Mouse (Mus musculus) neural tube, embryonic 15.5 days (tissue): ENCODE results near the gene Klf7. TPM values are rescaled to one million over a fixed set of nuclear protein-coding genes. Genes with fewer than 3 reads are reported as not detected.

Experiments
- ATAC-seq: fragments of 200-750 bp; cut with Nextera tagmentation; 2 replicates; pipeline ENCODE4 v1.8.0; 2017; ENCODE audit warnings: mild to moderate bottlenecking, moderate TSS enrichment, moderate library complexity; ENCODE audit not compliant: low FRiP score
- H3K27ac ChIP-seq: fragments of 300-500 bp; sonication (generic); replicated peaks from 2 replicates; pipeline ENCODE4 v1.5.1; 2015; ENCODE audit warnings: mild to moderate bottlenecking, inconsistent platforms
- H3K27me3 ChIP-seq: fragments of 300-500 bp; sonication (generic); replicated peaks from 2 replicates; pipeline ENCODE4 v1.6.1; 2015; ENCODE audit warnings: inconsistent platforms
- H3K36me3 ChIP-seq: fragments of 300-500 bp; sonication (generic); 2 replicates; pipeline ENCODE4 v1.6.1; 2015; ENCODE audit warnings: inconsistent platforms
- H3K4me1 ChIP-seq: fragments of 300-500 bp; sonication (generic); 2 replicates; pipeline ENCODE4 v1.6.1; 2015; ENCODE audit warnings: inconsistent platforms
- H3K4me2 ChIP-seq: fragments of 300-500 bp; sonication (generic); 2 replicates; pipeline ENCODE4 v1.6.1; 2015; ENCODE audit warnings: inconsistent platforms, mild to moderate bottlenecking, moderate library complexity
- H3K4me3 ChIP-seq: fragments of 300-500 bp; sonication (generic); replicated peaks from 2 replicates; pipeline ENCODE4 v1.5.1; 2015; ENCODE audit warnings: mild to moderate bottlenecking, inconsistent platforms
- H3K9ac ChIP-seq: fragments of 300-500 bp; sonication (generic); replicated peaks from 2 replicates; pipeline ENCODE4 v1.6.1; 2015; ENCODE audit warnings: mild to moderate bottlenecking, inconsistent platforms
- H3K9me3 ChIP-seq: fragments of 300-500 bp; sonication (generic); replicated peaks from 2 replicates; pipeline ENCODE4 v1.6.1; 2016; ENCODE audit warnings: inconsistent platforms
- WGBS: fragments of 180-500 bp; shearing (Covaris S2); methylation state at CpG from one replicate; pipeline ENCODE4 v1.1.7; 2015; ENCODE audit warnings: mixed read lengths; 5-methylcytosine and 5-hydroxymethylcytosine counted together
- polyA plus RNA-seq: library from polyadenylated mRNA; unstranded; fragments of >200 nt; fragmentation: Nextera tagmentation; extraction: Ambion mirVana; gene quantifications from 2 replicates; pipeline ENCODE4 v1.2.1, GENCODE M21; 2015

Gene Klf7
- polyA plus RNA-seq, 1 experiment from 2014 or later, result 82.2 TPM

DNA sequence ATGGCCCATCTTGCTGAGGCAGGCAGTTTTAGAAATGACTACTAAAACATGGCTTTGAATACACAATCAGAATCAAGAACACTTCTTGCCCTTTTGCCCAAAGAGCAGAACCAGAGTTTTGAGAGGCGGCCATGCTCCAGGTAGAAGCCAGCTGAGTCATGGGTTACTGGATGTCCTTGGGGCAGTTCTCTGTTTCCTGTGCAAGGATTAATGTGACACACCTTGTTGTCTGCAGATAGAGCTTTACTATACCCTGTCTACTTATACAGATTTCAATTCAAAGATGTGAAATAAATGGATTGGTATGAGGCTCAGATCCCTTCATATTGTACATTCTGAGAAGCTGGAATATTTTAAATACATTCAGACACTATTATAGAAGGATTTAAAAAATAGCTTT, 40.3 kb downstream of the Klf7 start:
- Histone ChIP-seq H3K27ac (no peak overlapping the region), H3K9me3 (no peaks in the 10 kb centered on the region), H3K4me1 (peaks cover 46% of the 10 kb centered on the region), H3K27me3 (no peaks in the 10 kb centered on the region), H3K4me2 (no peak overlapping the region), H3K36me3 (peaks cover 9% of the 10 kb centered on the region), H3K9ac (no peak overlapping the region), H3K4me3 (no peak overlapping the region)
- ATAC-seq, result no peak
- WGBS, result 83% methylated on average over 1 of the region's 1 CpGs

DNA sequence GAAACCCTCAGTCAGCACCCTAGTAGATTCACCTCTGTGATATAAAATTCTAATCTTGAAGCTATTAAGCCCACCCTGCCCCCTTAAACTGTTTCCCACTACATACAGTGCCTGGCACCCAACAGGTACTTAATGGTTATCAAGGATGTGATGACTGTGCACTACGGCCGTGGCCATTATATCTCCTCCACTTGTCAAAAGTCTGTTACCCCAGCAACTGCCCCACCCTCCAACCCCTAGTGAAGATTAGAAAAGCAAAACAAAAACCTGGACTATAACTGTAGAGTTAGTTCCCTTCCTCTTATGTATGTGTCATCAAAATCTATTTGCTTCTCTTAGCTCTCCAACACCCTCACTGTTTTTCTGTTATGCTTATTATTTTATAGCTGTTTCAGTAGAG, 40.9 kb downstream of the Klf7 start:
- H3K9ac ChIP-seq, result no peak overlapping the region
- H3K9me3 ChIP-seq, result no peaks in the 10 kb centered on the region
- H3K4me2 ChIP-seq, result no peak overlapping the region
- no peak overlapping the region for H3K4me3 ChIP-seq
- ATAC-seq, result no peak
- H3K27ac ChIP-seq, result no peak overlapping the region
- WGBS, result 38% methylated on average over 2 of the region's 2 CpGs
- peaks cover 9% of the 10 kb centered on the region for H3K36me3 ChIP-seq
- H3K4me1 ChIP-seq, result peaks cover 45% of the 10 kb centered on the region
- no peaks in the 10 kb centered on the region for H3K27me3 ChIP-seq

DNA sequence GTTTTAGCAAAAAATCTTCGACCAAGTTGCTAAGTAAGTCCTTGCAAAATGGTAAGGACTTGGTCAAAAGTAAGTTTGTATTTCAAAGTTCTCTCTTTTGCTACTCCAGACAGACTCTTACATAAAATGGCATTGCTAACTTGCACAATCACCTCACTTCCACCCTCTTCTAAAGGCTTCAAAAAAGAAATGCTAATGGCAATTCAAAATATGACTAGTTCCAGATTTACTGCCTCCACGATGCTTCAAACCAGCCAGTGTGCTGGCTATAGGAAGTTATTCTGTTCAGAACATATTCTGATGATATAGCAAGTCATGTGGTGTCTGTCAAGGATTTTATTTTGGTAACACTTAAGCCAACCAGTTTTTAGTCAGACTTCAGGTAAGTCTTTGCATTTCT, 41.8 kb downstream of the Klf7 start:
- no peak overlapping the region for H3K4me2 ChIP-seq
- H3K27ac ChIP-seq, result no peak overlapping the region
- no peak for ATAC-seq
- no peaks in the 10 kb centered on the region for H3K9me3 ChIP-seq
- H3K36me3 ChIP-seq, result peaks cover 9% of the 10 kb centered on the region
- no peak overlapping the region for H3K4me3 ChIP-seq
- no peak overlapping the region for H3K9ac ChIP-seq
- peaks cover 43% of the 10 kb centered on the region for H3K4me1 ChIP-seq
- no peaks in the 10 kb centered on the region for H3K27me3 ChIP-seq
- 83% methylated on average over 2 of the region's 2 CpGs for WGBS

DNA sequence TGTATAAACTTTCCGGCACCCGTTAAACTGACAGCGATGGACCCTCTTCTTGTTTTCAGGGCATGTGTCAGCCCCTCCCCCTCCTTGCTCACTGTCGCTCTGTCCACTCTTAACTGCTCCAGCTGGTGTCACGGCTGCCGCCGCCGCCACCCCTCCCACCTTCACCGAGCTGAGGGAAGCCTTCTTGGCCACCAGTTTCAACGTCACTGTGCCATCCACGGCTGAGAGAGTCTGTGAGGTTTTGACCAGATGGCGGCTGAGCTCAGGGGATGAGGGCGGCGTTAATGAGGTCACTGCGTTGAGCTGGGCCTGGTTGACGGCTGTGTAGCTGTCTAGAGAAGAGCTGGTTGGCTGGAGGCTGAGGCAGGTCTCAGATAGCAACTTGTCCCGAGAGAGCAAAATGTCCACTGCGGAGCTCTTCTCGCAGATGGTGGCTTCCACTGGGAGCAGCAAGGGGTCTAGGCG, 43.3 kb downstream of the Klf7 start:
- Histone ChIP-seq H3K27ac (no peak overlapping the region), H3K4me1 (peaks cover 45% of the 10 kb centered on the region), H3K4me2 (no peak overlapping the region), H3K36me3 (peaks cover 9% of the 10 kb centered on the region), H3K9ac (no peak overlapping the region), H3K27me3 (no peaks in the 10 kb centered on the region), H3K4me3 (no peak overlapping the region), H3K9me3 (no peaks in the 10 kb centered on the region)
- ATAC-seq, result no peak
- 75% methylated on average over 20 of the region's 20 CpGs for WGBS

DNA sequence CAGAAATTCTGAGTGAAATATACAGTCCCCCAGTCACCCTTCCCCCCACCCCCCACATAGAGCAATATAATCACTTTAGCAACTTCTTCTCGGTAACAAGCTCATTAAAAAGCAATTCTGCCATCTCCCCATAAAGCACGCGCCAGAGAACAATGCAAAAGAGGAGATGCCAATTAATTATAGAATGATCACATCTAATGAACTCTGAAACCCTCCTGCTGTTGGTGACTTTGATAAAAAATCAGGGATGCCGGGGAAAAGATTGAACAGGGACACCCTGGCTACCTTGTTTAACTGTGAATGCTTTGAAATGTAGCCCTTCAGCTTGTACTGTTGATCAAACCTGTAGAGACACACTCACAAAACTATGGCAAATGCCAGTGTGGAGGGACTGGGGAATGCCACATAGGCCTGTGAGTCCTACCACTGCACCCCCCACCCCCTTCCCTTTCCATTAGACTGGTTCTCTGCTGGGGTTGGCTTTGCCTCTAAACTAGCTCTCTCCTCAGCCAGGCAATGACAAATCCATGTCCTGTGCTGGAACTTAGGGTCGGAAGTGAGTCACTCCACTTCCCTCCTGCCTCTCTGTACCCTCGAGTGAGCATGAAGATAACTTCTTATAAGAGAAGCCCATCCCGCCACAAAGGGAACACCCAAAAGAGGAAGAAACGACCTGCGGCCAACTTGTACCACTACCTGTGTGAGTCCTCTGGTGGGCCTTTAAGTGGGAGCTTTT, 43.9 kb downstream of the Klf7 start:
- ATAC-seq, result no peak; the same call in 1 of the 2 replicates
- H3K9ac ChIP-seq, result no peak overlapping the region
- WGBS, result 61% methylated on average over 9 of the region's 9 CpGs
- peaks cover 43% of the 10 kb centered on the region for H3K4me1 ChIP-seq
- H3K4me2 ChIP-seq, result no peak overlapping the region
- no peak overlapping the region for H3K4me3 ChIP-seq
- H3K9me3 ChIP-seq, result no peaks in the 10 kb centered on the region
- no peaks in the 10 kb centered on the region for H3K27me3 ChIP-seq
- H3K27ac ChIP-seq, result no peak overlapping the region
- H3K36me3 ChIP-seq, result peaks cover 9% of the 10 kb centered on the region

DNA sequence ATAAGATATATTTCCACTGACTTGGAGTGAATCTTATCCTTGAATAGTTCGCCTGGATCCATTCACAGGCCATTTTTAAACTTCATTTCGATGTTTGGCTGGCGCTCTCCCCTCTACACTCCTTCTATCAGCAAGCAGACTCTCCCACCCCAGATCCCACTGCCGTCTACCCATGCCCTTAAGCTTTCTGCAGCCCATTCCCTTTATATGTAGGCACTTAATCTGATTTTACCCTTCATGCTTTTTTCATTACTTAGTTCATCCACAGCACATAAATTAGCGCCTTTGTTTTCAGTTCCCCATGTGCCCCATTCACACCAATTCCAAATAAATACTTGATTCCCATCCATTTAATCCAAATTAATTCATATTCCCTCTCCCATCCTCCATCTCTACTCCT, 48.0 kb downstream of the Klf7 start:
- no peaks in the 10 kb centered on the region for H3K27me3 ChIP-seq
- H3K4me3 ChIP-seq, result no peak overlapping the region
- 63% methylated on average over 5 of the region's 5 CpGs for WGBS
- no peaks in the 10 kb centered on the region for H3K9me3 ChIP-seq
- H3K36me3 ChIP-seq, result peaks cover 8% of the 10 kb centered on the region
- H3K4me1 ChIP-seq, result peaks cover 48% of the 10 kb centered on the region
- H3K27ac ChIP-seq, result 0 out of 2 replicates have a peak overlapping the region, but pooled peaks have one; percentile 28
- ATAC-seq, result no peak
- H3K4me2 ChIP-seq, result no peak overlapping the region
- H3K9ac ChIP-seq, result no peak overlapping the region

DNA sequence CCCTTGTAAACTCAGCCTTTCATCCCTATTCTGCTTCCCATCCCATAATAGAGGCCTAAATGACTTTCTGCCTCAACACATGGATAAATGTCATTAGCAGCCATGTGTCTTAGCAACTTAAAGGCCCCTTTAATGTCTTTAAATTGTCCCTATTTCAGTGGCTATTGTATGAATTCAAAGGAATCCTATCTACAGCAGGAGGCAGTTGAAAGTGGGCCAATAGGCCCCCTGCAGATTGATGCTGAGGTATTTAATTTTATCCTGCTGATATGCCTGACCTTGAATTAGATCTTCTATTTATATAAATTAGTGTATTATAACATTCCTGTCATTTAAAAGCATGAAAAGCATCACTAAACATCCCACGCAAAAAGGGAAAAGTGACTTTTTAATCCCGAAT, 51.1 kb downstream of the Klf7 start:
- WGBS, result 57% methylated on average over 2 of the region's 2 CpGs
- Histone ChIP-seq H3K27ac (no peak overlapping the region), H3K9ac (no peak overlapping the region), H3K36me3 (no peaks in the 10 kb centered on the region), H3K4me2 (no peak overlapping the region), H3K27me3 (no peaks in the 10 kb centered on the region), H3K4me1 (peaks cover 52% of the 10 kb centered on the region), H3K4me3 (no peak overlapping the region), H3K9me3 (no peaks in the 10 kb centered on the region)
- no peak for ATAC-seq

DNA sequence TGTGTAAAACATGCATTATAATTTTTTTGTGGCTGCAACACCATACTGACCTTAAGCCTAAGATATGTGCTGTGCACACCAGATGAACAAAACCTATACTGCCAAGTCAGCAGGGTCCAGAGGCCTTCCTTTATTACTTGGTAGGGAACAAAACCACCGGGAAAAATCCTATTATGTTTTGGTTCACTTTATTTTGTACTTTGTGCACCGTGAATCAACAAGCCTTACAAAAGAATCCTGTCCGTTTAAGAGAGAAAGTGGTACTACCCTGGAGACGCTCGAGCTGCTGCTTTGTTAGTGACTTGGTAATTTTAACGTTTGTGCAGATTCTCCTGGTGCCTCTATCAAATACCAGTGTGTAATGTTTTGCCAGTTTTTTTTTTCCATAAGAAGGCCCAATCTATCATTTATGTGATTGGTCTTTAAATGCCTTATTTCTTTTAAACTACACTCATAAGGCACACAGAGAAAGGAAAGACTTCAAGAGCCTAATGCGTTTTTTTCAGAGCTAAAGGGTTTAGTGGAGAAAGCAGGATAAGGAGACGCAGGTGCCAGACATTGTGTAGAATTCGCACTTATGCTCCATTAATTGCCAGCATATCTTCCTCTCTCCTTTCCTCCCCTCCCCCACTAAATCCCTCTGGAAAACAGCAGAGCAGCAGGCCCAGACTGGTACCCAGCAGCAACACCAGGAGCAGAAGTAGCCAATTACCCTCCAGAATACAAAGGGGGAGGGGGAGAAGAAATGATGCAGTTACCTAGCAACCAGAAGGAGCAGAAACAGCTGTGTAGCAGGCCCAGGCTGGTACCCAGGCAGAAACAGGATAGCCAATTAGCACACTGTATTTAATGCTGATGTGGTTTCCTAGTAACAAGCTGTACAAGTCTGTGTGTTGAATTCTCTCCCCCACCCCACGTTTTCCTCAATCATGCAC, 55.5 kb downstream of the Klf7 start:
- peak; percentile 93 for ATAC-seq

DNA sequence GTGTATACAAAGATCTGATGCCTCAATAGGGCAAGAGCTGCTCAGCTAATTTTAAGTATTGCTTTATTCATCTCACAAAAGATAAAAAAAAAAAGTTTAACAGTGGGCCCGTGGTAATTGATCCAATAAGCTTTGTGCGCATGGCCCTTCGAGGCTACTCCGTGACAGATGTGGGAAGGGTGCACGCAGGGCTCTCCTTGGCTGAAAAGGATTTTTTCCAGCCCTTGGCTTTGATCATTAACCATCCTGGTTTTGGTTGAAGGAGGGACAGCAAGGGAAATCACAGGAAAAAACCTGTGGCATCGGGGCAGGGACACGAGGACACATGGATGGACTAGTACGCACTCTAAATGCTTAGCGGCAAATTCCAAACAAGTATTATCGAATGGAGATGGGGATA, 60.6 kb downstream of the Klf7 start:
- H3K27me3 ChIP-seq, result no peaks in the 10 kb centered on the region
- H3K4me3 ChIP-seq, result no peak overlapping the region
- no peak for ATAC-seq
- no peak overlapping the region for H3K9ac ChIP-seq
- peak overlapping the region; percentile 79 for H3K27ac ChIP-seq
- no peaks in the 10 kb centered on the region for H3K36me3 ChIP-seq
- WGBS, result 61% methylated on average over 10 of the region's 10 CpGs
- peaks cover 63% of the 10 kb centered on the region for H3K4me1 ChIP-seq
- no peak overlapping the region for H3K4me2 ChIP-seq
- H3K9me3 ChIP-seq, result no peaks in the 10 kb centered on the region

More for the DNA sequence above, 55.5 kb downstream of the Klf7 start:
- peak overlapping the region; percentile 11 for H3K4me2 ChIP-seq
- no peak overlapping the region for H3K9ac ChIP-seq
- WGBS, result 12% methylated on average over 10 of the region's 10 CpGs
- H3K36me3 ChIP-seq, result no peaks in the 10 kb centered on the region
- H3K4me1 ChIP-seq, result peaks cover 73% of the 10 kb centered on the region
- no peaks in the 10 kb centered on the region for H3K27me3 ChIP-seq
- H3K9me3 ChIP-seq, result no peaks in the 10 kb centered on the region
- peak overlapping the region; percentile 65 for H3K27ac ChIP-seq
- no peak overlapping the region for H3K4me3 ChIP-seq

DNA sequence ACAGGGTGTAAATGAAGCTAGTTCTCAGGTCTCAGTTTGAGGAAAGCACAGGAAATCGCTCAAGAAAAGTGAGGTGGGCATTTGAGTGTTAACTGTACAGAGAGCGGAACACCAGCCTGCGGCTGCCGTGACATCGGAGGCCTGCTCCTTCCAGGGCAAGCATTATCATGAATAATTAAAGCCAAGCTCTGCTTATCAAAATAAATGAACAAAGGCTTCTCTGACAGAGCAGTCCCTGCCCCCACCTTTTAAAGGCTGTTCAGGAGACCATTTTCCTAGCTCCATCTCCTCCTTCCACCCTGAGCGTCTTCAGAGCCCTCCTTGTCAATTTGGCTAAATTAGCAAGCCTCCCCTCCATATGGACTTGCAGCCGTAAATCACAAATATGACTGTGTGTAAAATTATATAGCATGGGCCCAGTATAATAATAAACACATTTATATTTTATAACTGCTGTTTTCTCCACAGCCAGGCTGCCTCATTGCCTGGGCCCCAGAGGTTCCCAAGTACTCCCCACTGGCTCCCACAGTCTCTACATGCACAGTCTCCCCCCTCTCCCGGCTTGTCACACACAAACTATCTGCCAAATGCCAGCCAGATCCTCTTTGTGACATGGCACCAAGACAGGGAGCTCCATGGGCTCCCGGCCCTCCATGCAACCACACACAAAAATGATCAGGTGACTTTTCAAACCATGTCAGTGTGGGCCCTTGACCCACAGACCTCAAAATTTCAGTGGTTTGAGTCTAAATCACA, 61.2 kb downstream of the Klf7 start:
- H3K9ac ChIP-seq, result no peak overlapping the region
- H3K27ac ChIP-seq, result peak overlapping the region; percentile 79
- no peaks in the 10 kb centered on the region for H3K36me3 ChIP-seq
- WGBS, result 24% methylated on average over 9 of the region's 9 CpGs
- no peaks in the 10 kb centered on the region for H3K27me3 ChIP-seq
- H3K9me3 ChIP-seq, result no peaks in the 10 kb centered on the region
- H3K4me3 ChIP-seq, result no peak overlapping the region
- ATAC-seq, result peak; percentile 68
- H3K4me2 ChIP-seq, result peak overlapping the region; percentile 32
- peaks cover 63% of the 10 kb centered on the region for H3K4me1 ChIP-seq

DNA sequence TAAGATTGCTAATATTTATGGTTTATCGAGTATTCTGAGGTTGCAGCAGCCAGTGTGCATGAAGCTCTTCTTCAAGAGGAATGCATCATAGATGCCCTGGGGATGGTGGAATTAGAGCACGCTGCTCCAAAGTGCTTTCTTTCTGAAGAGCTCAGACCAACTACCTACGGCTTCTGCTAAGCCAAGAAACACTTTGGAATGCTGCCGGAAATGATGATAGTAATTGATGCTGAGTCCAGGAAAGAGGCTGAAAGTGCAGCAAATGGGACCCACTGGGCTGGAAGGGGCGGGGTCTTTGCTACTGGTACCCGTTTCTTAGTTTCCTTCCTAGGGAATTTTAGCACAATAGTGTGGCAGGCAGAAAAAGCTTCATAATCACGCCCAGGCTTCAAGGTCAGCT, 62.0 kb downstream of the Klf7 start:
- Histone ChIP-seq H3K27ac (peak overlapping the region; percentile 79), H3K4me3 (no peak overlapping the region), H3K9me3 (no peaks in the 10 kb centered on the region), H3K27me3 (no peaks in the 10 kb centered on the region), H3K36me3 (no peaks in the 10 kb centered on the region), H3K4me1 (peaks cover 62% of the 10 kb centered on the region), H3K9ac (no peak overlapping the region), H3K4me2 (peak overlapping the region; percentile 32)
- 0 out of 2 replicates have a peak, but pooled peaks have one; percentile 3 for ATAC-seq
- WGBS, result 37% methylated on average over 7 of the region's 7 CpGs
